Mouse (Mus musculus) CD4-positive, CD25-positive, alpha-beta regulatory T cell, adult 9 weeks (primary cell): ENCODE results near the gene Gm4491. TPM values are rescaled to one million over a fixed set of nuclear protein-coding genes. Genes with fewer than 3 reads are reported as not detected.

ENCODE experiments used
- polyA plus RNA-seq: library from polyadenylated mRNA; unstranded; fragments of 100-300 nt; shearing (Covaris generic); gene quantifications from one replicate; pipeline ENCODE4 v1.2.1, GENCODE M21; 2017

Gm4491 gene
- not detected for polyA plus RNA-seq

GRCm38 (mm10) chr14:57115823-57116544, at the start of gene Gm4491:
TSS of gene Gm4491 (minus strand) at chr14:57115883.

GRCm38 (mm10) chr14:57133161-57133661, 17.5 kb upstream of the Gm4491 start, which contains the start of gene Gjb6:
TSS of gene Gjb6 (minus strand) at chr14:57133611.

GRCm38 (mm10) chr14:57104106-57105023, 11.3 kb downstream of the Gm4491 start, which contains the start of gene Gjb2:
TSS of gene Gjb2 (minus strand) at chr14:57104702.

Other genes starting within 250 kb of the Gm4491 start
- gene Zmym2, start 229.2 kb downstream of the Gm4491 start, polyA plus RNA-seq = 68.9 TPM
- not detected for gene Gja3, start 57.8 kb downstream of the Gm4491 start, polyA plus RNA-seq
- 2.8 TPM for gene Gjb2, start 11.2 kb downstream of the Gm4491 start, polyA plus RNA-seq
- gene Gjb6, start 17.7 kb upstream of the Gm4491 start, polyA plus RNA-seq = not detected